Mouse (Mus musculus): Measurements from ENCODE around the gene Olfr651. TPM values are rescaled to one million over a fixed set of nuclear protein-coding genes. Genes with fewer than 3 reads are reported as not detected.

Gene Olfr651
- polyA plus RNA-seq, 1 experiment = not detected

DNA sequence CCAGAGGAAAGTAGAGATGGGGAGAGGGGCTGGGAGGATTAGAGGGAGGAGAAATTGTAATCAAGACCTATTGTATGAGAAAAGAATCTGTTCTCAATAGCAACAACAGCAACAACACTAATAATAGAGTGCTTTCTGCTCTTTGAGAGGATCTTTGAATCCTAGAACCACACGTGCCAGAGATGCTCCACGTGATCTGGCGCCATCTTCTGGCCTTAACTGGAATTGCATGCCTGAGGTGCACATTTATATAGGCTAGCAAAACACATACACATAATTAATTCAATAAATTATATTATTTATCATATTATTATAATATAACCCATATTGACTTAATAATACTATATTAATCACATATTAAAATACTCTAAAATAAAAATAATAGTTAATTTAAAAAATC lies 53.2 kb downstream of the Olfr651 start:
- Histone ChIP-seq H3K4me1 (ENCODE audit: control insufficient read depth, insufficient read depth, low read length) (no peaks in the 10 kb centered on the region), H3K4me3 (ENCODE audit: low read depth, low read length) (no peak overlapping the region), H3K9me3 (replicated peaks; ENCODE audit: control insufficient read depth, insufficient read depth, low read length, poor library complexity, severe bottlenecking) (no peaks in the 10 kb centered on the region), H3K36me3 (ENCODE audit: control insufficient read depth, insufficient read depth, low read length, poor library complexity, severe bottlenecking) (no peaks in the 10 kb centered on the region), H3K27ac (ENCODE audit: insufficient read depth, low read length) (no peak overlapping the region), H3K9ac (ENCODE audit: low read depth, poor library complexity, severe bottlenecking) (no peak overlapping the region), H3K27me3 (ENCODE audit: control insufficient read depth, insufficient read depth, low read length, poor library complexity, severe bottlenecking) (no peaks in the 10 kb centered on the region)
- no peak for TF ChIP-seq EP300 (IDR thresholded peaks at IDR 0.05; ENCODE audit: insufficient read depth, low read depth, low read length)
- peak; percentile 79 for TF ChIP-seq CTCF (IDR thresholded peaks at IDR 0.05; ENCODE audit: low read depth, low read length)
- no peak for TF ChIP-seq POLR2A (IDR thresholded peaks at IDR 0.05; ENCODE audit: insufficient read depth, low read length)

Other genes with a start within 250 kb of the Olfr651 start
- 25.3 and 26.2 TPM in 2 replicates for gene Trim12a, start 234.7 kb upstream of the Olfr651 start, polyA plus RNA-seq (2011; ENCODE audit: insufficient read depth, insufficient read length, low read depth, missing spikeins)
- gene Trim34b, start 220.7 kb upstream of the Olfr651 start, polyA plus RNA-seq (2011; ENCODE audit: insufficient read depth, insufficient read length, low read depth, missing spikeins) = not detected in 2 replicates
- 16.0 and 16.3 TPM in 2 replicates for gene Trim12c, start 196.8 kb upstream of the Olfr651 start, polyA plus RNA-seq (2011; ENCODE audit: insufficient read depth, insufficient read length, low read depth, missing spikeins)
- gene Trim30b, start 180.2 kb upstream of the Olfr651 start, polyA plus RNA-seq (2011; ENCODE audit: insufficient read depth, insufficient read length, low read depth, missing spikeins) = not detected in 2 replicates
- gene Trim30c, start 149.3 kb upstream of the Olfr651 start, polyA plus RNA-seq (2011; ENCODE audit: insufficient read depth, insufficient read length, low read depth, missing spikeins) = not detected in 2 replicates
- gene Trim30a, start 84.9 kb upstream of the Olfr651 start, polyA plus RNA-seq (2011; ENCODE audit: insufficient read depth, insufficient read length, low read depth, missing spikeins) = 1.3 and 1.4 TPM in 2 replicates
- 0.58 and 0.60 TPM in 2 replicates for gene Trim30d, start 42.3 kb upstream of the Olfr651 start, polyA plus RNA-seq (2011; ENCODE audit: insufficient read depth, insufficient read length, low read depth, missing spikeins)
- not detected in 2 replicates for gene Olfr652, start 10.8 kb downstream of the Olfr651 start, polyA plus RNA-seq (2011; ENCODE audit: insufficient read depth, insufficient read length, low read depth, missing spikeins)
- not detected in 2 replicates for gene Olfr653, start 27.2 kb downstream of the Olfr651 start, polyA plus RNA-seq (2011; ENCODE audit: insufficient read depth, insufficient read length, low read depth, missing spikeins)
- gene Olfr654, start 36.9 kb downstream of the Olfr651 start, polyA plus RNA-seq (2011; ENCODE audit: insufficient read depth, insufficient read length, low read depth, missing spikeins) = not detected in 2 replicates
- not detected in 2 replicates for gene Olfr655, start 51.6 kb downstream of the Olfr651 start, polyA plus RNA-seq (2011; ENCODE audit: insufficient read depth, insufficient read length, low read depth, missing spikeins)
- not detected in 2 replicates for gene Olfr656, start 63.8 kb downstream of the Olfr651 start, polyA plus RNA-seq (2011; ENCODE audit: insufficient read depth, insufficient read length, low read depth, missing spikeins)
- gene Olfr657, start 74.7 kb downstream of the Olfr651 start, polyA plus RNA-seq (2011; ENCODE audit: insufficient read depth, insufficient read length, low read depth, missing spikeins) = not detected in 2 replicates
- gene Olfr658, start 97.2 kb downstream of the Olfr651 start, polyA plus RNA-seq (2011; ENCODE audit: insufficient read depth, insufficient read length, low read depth, missing spikeins) = not detected in 2 replicates
- gene Olfr659, start 116.6 kb downstream of the Olfr651 start, polyA plus RNA-seq (2011; ENCODE audit: insufficient read depth, insufficient read length, low read depth, missing spikeins) = not detected in 2 replicates
- gene Olfr661, start 136.4 kb downstream of the Olfr651 start, polyA plus RNA-seq (2011; ENCODE audit: insufficient read depth, insufficient read length, low read depth, missing spikeins) = not detected in 2 replicates
- not detected in 2 replicates for gene Usp17le, start 227.3 kb downstream of the Olfr651 start, polyA plus RNA-seq (2011; ENCODE audit: insufficient read depth, insufficient read length, low read depth, missing spikeins)